ENCODE assay signal across 20 mouse cellular contexts in genomic region chr1:53069726-53070514, GRCm38 (mm10). TPM values are rescaled to one million over a fixed set of nuclear protein-coding genes. Genes with fewer than 3 reads are reported as not detected.
DNase-seq lines count a peak whose midpoint lies in the region; ATAC-seq and TF ChIP-seq lines count a peak whose summit lies in the region.
"Had no signal": no experiment of that assay in that cellular context is flagged by ENCODE, and none has a peak within 500 bp of the region (broad histone marks: within the 10 kb centered on the region; RNA-seq: fewer than 3 reads in every experiment).

No protein-coding gene starts in this region.

- H3K4me2 ChIP-seq in hindbrain, postnatal 0 days (ENCODE audit: low read depth, low read length): no peak overlapping the region
- H3K4me2 ChIP-seq in hindbrain, embryonic 13.5 days: no peak overlapping the region
- no peak overlapping the region for H3K4me2 ChIP-seq in lung, embryonic 14.5 days
- no peak overlapping the region for H3K4me2 ChIP-seq in midbrain, embryonic 14.5 days (ENCODE audit: low read length)
- H3K4me2 ChIP-seq: embryonic facial prominence, embryonic 13.5 days; hindbrain, embryonic 12.5 days; intestine, embryonic 15.5 days had no signal

- H3K4me1 ChIP-seq in hindbrain, postnatal 0 days (ENCODE audit: insufficient read depth, low read length): no peaks in the 10 kb centered on the region
- H3K4me1 ChIP-seq in hindbrain, embryonic 13.5 days (replicated peaks): no peaks in the 10 kb centered on the region
- no peaks in the 10 kb centered on the region for H3K4me1 ChIP-seq in lung, embryonic 14.5 days (ENCODE audit: insufficient read depth)
- no peaks in the 10 kb centered on the region for H3K4me1 ChIP-seq in midbrain, embryonic 14.5 days (ENCODE audit: control insufficient read depth, insufficient read depth, low read length)
- H3K4me1 ChIP-seq: embryonic facial prominence, embryonic 13.5 days; hindbrain, embryonic 12.5 days; intestine, embryonic 15.5 days had no signal

- no peak overlapping the region for H3K4me3 ChIP-seq in hindbrain, postnatal 0 days (ENCODE audit: low read length)
- no peak overlapping the region for H3K4me3 ChIP-seq in hindbrain, embryonic 13.5 days
- no peak overlapping the region for H3K4me3 ChIP-seq in lung, embryonic 14.5 days (ENCODE audit: low read depth, low read length)
- H3K4me3 ChIP-seq in midbrain, embryonic 14.5 days (replicated peaks; ENCODE audit: low read depth, low read length): no peak overlapping the region
- H3K4me3 ChIP-seq: embryonic facial prominence, embryonic 13.5 days; hindbrain, embryonic 12.5 days; intestine, embryonic 15.5 days had no signal

- H3K9ac ChIP-seq in hindbrain, postnatal 0 days (replicated peaks; ENCODE audit: low read length): no peak overlapping the region
- H3K9ac ChIP-seq in hindbrain, embryonic 13.5 days: no peak overlapping the region
- no peak overlapping the region for H3K9ac ChIP-seq in lung, embryonic 14.5 days
- H3K9ac ChIP-seq in midbrain, embryonic 14.5 days (replicated peaks; ENCODE audit: low read length): no peak overlapping the region
- H3K9ac ChIP-seq: embryonic facial prominence, embryonic 13.5 days; hindbrain, embryonic 12.5 days; intestine, embryonic 15.5 days had no signal

- no peak overlapping the region for H3K27ac ChIP-seq in hindbrain, postnatal 0 days
- no peak overlapping the region for H3K27ac ChIP-seq in hindbrain, embryonic 13.5 days
- H3K27ac ChIP-seq in lung, embryonic 14.5 days (ENCODE audit: low read depth): no peak overlapping the region
- no peak overlapping the region for H3K27ac ChIP-seq in midbrain, embryonic 14.5 days (replicated peaks; ENCODE audit: low read depth, low read length)
- H3K27ac ChIP-seq: embryonic facial prominence, embryonic 13.5 days; hindbrain, embryonic 12.5 days; intestine, embryonic 15.5 days had no signal

- ATAC-seq in hindbrain, postnatal 0 days: no peak
- no peak for ATAC-seq in hindbrain, embryonic 13.5 days (ENCODE audit: low FRiP score)
- no peak for ATAC-seq in lung, embryonic 14.5 days (ENCODE audit: insufficient read depth)
- no peak for ATAC-seq in midbrain, embryonic 14.5 days (ENCODE audit: low FRiP score, low TSS enrichment)
- ATAC-seq: CD4-positive, CD25-positive, alpha-beta regulatory T cell, adult 4 months; intestine, embryonic 15.5 days had no signal

- H3K9me3 ChIP-seq in hindbrain, postnatal 0 days (ENCODE audit: low read length): no peaks in the 10 kb centered on the region
- H3K9me3 ChIP-seq in hindbrain, embryonic 13.5 days: no peaks in the 10 kb centered on the region
- no peaks in the 10 kb centered on the region for H3K9me3 ChIP-seq in lung, embryonic 14.5 days (ENCODE audit: low read depth, low read length)
- H3K9me3 ChIP-seq in midbrain, embryonic 14.5 days (ENCODE audit: control insufficient read depth, low read length): no peaks in the 10 kb centered on the region
- H3K9me3 ChIP-seq: embryonic facial prominence, embryonic 13.5 days; hindbrain, embryonic 12.5 days; intestine, embryonic 15.5 days had no signal

- no peaks in the 10 kb centered on the region for H3K27me3 ChIP-seq in hindbrain, postnatal 0 days (ENCODE audit: insufficient read depth, low read length)
- no peaks in the 10 kb centered on the region for H3K27me3 ChIP-seq in hindbrain, embryonic 13.5 days
- H3K27me3 ChIP-seq in lung, embryonic 14.5 days (ENCODE audit: insufficient read depth, low read length): no peaks in the 10 kb centered on the region
- H3K27me3 ChIP-seq in midbrain, embryonic 14.5 days (ENCODE audit: control insufficient read depth, insufficient read depth, low read length): no peaks in the 10 kb centered on the region
- H3K27me3 ChIP-seq: embryonic facial prominence, embryonic 13.5 days; hindbrain, embryonic 12.5 days; intestine, embryonic 15.5 days had no signal

- no peaks in the 10 kb centered on the region for H3K36me3 ChIP-seq in hindbrain, postnatal 0 days (ENCODE audit: insufficient read depth, low read length)
- H3K36me3 ChIP-seq in hindbrain, embryonic 13.5 days: no peaks in the 10 kb centered on the region
- H3K36me3 ChIP-seq in lung, embryonic 14.5 days (ENCODE audit: insufficient read depth): no peaks in the 10 kb centered on the region
- H3K36me3 ChIP-seq in midbrain, embryonic 14.5 days (ENCODE audit: control insufficient read depth, insufficient read depth, low read length): no peaks in the 10 kb centered on the region
- H3K36me3 ChIP-seq: embryonic facial prominence, embryonic 13.5 days; hindbrain, embryonic 12.5 days; intestine, embryonic 15.5 days had no signal

- TF ChIP-seq CTCF in hindbrain, postnatal 0 days (IDR thresholded peaks at IDR 0.05; ENCODE audit: low read depth): no peak
- no peak for TF ChIP-seq CTCF in lung, embryonic 14.5 days (IDR thresholded peaks at IDR 0.05; ENCODE audit: low read depth)

- peak; percentile 10 for DNase-seq in adrenal gland, postnatal 10 days
- DNase-seq in adrenal gland, adult (ENCODE audit: inconsistent age in 2 of 2, low spot score in 1 of 2): no peak
- DNase-seq in hindbrain, postnatal 0 days (ENCODE audit: low spot score): peak; percentile 15
- peak; percentile 26 for DNase-seq in lung, embryonic 14.5 days
- no peak for DNase-seq in lung, postnatal 10 days
- no peak for DNase-seq in midbrain, embryonic 14.5 days
- no peak for DNase-seq in frontal cortex, postnatal 14 days (ENCODE audit: low spot score in 2 of 2)
- DNase-seq: B cell, adult 2 months; cerebellum, adult 11-12 months; cerebellum, adult 9-10 months; cerebellum, postnatal 25 days; gastrocnemius, postnatal 36 days; heart, adult 11 months; heart, postnatal 10 days; heart, postnatal 4 days had no signal

- 68% methylated on average over 5 of the region's 5 CpGs for WGBS in hindbrain, postnatal 0 days
- WGBS in hindbrain, embryonic 13.5 days: 84% methylated on average over 5 of the region's 5 CpGs
- WGBS in lung, embryonic 14.5 days: 76% methylated on average over 5 of the region's 5 CpGs
- 78% methylated on average over 5 of the region's 5 CpGs for WGBS in midbrain, embryonic 14.5 days

RNA-seq across cellular contexts. Expression of gene Mstn, which starts 8.5 kb away (rescaled TPM):
- 1 to 10 TPM in 1 of 2 experiments, under 1 TPM in 1; 0.63 to 2.5 TPM for total RNA-seq in adrenal gland, postnatal 10 days (2021)
- 0.11 and 0.31 TPM in 2 replicates for total RNA-seq in hindbrain, postnatal 0 days (2014; rRNA removed)
- 0.32 and 0.39 TPM in 2 replicates for polyA plus RNA-seq in hindbrain, postnatal 0 days (2015; fragmentation: Nextera tagmentation; extraction: Ambion mirVana)
- 0.35 and 0.75 TPM in 2 replicates for polyA plus RNA-seq in hindbrain, embryonic 13.5 days (2015; fragmentation: Nextera tagmentation; extraction: Ambion mirVana)
- 0.18 TPM in 1 of 2 replicates, not detected in the other for polyA plus RNA-seq in lung, embryonic 14.5 days (2014; fragmentation: Nextera tagmentation; extraction: Ambion mirVana)
- 0.11 and 0.39 TPM in 2 replicates for polyA plus RNA-seq in midbrain, embryonic 14.5 days (2014; fragmentation: Nextera tagmentation; extraction: Ambion mirVana)
- total RNA-seq: heart, postnatal 10 days had no signal

RNA-seq across cellular contexts. Expression of gene 1700019D03Rik, which starts 49.9 kb away (rescaled TPM):
- total RNA-seq in adrenal gland, postnatal 10 days (2021): under 1 TPM; 0.81 to 0.82 TPM
- 2.8 and 6.4 TPM in 2 replicates for total RNA-seq in hindbrain, postnatal 0 days (2014; rRNA removed)
- 5.5 and 7.1 TPM in 2 replicates for polyA plus RNA-seq in hindbrain, postnatal 0 days (2015; fragmentation: Nextera tagmentation; extraction: Ambion mirVana)
- 2.4 and 3.1 TPM in 2 replicates for polyA plus RNA-seq in hindbrain, embryonic 13.5 days (2015; fragmentation: Nextera tagmentation; extraction: Ambion mirVana)
- 2.4 and 3.5 TPM in 2 replicates for polyA plus RNA-seq in lung, embryonic 14.5 days (2014; fragmentation: Nextera tagmentation; extraction: Ambion mirVana)
- polyA plus RNA-seq in midbrain, embryonic 14.5 days (2014; fragmentation: Nextera tagmentation; extraction: Ambion mirVana): 2.8 and 3.0 TPM in 2 replicates

Comparison
In these comparisons a context has a peak if more than half of its experiments do, and no peak if none do; other contexts are left out.
1. DNase-seq: peak in adrenal gland, postnatal 10 days (single experiment), hindbrain, postnatal 0 days (single experiment) and lung, embryonic 14.5 days (single experiment); none in adrenal gland, adult (0 of 2), lung, postnatal 10 days (single experiment), midbrain, embryonic 14.5 days (single experiment) and frontal cortex, postnatal 14 days (0 of 2).